Mouse (Mus musculus): Measurements from ENCODE around the gene Dnajc4.

DNA sequence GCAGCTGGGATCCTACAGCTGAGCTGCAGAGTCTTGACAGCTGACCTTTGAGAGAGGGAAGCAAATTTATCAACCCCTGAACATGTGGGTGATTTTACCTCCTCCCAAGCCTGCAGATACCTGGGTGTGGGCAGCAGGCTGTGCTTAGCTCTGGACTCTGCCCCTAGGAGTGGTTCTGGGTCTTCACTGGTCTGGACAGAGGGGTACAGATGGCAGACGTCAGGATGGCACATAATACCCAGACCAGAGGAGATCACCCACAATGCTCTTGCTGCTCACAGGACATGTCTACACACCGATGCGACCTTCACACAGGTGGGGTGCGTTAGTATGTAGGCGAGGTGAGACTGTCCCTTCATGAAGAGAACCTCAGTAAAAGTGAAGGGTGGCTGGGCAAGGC is 42.8 kb downstream of the Dnajc4 start:
- TF ChIP-seq CTCF (IDR thresholded peaks at IDR 0.05; ENCODE audit: borderline replicate concordance, control insufficient read depth, extremely low read depth, insufficient read depth, low read length, poor library complexity) (no peak), POLR2A (IDR thresholded peaks at IDR 0.05; ENCODE audit: control insufficient read depth, extremely low read depth, insufficient read depth, low read length, poor library complexity) (no peak)

Data from thymus, adult 2 months (tissue).